Mouse (Mus musculus) erythroid progenitor cell, adult 5-6 weeks (primary cell): Measurements from ENCODE around the gene Cep104. TPM values are rescaled to one million over a fixed set of nuclear protein-coding genes. Genes with fewer than 3 reads are reported as not detected.
A peak's percentile ranks its signal among the peaks of the same experiment; 100 is the strongest.

Source experiments
- ATAC-seq: replicated peaks from 2 replicates; pipeline ENCODE4 v1.8.0; 2016; ENCODE audit warnings: moderate number of reproducible peaks, mild to moderate bottlenecking, moderate TSS enrichment, inconsistent platforms; ENCODE audit not compliant: poor library complexity, low FRiP score, severe bottlenecking
- total RNA-seq, 2 experiments: library from RNA; stranded (forward) in 1 of 2; stranded (reverse) in 1 of 2; fragments of 150-400 nt in 1 of 2; fragments of 186-747, 209-891 nt in 1 of 2; gene quantifications; 2 replicates each; pipeline versions ENCODE4 v1.2.3 to v1.2.4; 2015 to 2017; ENCODE audit warnings: low replicate concordance in 2 of 2

Gene Cep104
- total RNA-seq (2015; ENCODE audit: low replicate concordance) (5.0 and 7.9 TPM in 2 replicates), total RNA-seq (2017; ENCODE audit: low replicate concordance) (11.6 and 13.8 TPM in 2 replicates)

DNA sequence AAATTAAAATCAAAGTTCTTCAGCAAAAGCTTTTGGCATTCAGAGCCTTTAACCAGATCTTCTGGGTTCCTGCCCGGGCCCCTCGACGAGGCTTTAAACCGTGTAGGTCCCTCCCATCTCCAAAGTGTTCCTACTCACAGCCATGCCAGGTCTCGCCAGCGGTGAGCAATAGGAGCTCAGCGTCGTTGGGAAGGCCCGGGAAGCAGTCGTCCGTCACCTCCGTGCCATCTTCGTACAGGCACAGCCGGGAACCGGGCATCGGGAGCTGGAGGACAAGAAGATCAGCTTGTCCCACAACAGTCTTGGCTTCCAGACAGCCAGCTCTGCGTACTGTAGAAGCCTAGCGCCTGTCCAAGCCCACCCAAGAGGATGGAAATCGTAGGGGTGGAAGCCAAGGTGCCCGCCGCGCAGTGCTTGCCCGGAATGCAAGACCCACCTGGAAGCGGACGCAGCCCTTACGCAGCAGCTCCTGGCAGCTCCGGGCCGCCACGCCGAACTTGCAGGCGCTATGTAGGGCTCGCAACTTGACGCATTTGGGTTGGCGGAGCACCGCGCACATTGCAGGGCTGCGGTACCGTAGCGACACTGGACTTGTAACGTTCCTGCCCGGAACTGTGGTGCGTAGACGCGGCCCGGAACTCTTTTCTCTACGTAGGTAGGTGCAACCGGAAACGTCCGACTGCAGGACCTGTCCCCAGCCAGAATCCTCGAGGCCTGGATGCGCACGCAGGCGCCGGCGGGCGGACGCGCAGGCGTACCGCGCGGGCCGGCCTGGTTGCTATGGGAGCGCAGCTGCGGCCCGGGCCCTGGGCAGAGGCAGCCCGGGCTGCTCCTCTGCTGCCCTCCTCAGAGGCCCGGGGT lies at the start of gene Cep104, which contains the start of gene Dffb:
Cep104 (plus strand) TSS at position 764 of the 861 bp plus-strand sequence.
Dffb (minus strand) TSS at position 696 of the 861 bp plus-strand sequence.
- ATAC-seq = peak; percentile 94

DNA sequence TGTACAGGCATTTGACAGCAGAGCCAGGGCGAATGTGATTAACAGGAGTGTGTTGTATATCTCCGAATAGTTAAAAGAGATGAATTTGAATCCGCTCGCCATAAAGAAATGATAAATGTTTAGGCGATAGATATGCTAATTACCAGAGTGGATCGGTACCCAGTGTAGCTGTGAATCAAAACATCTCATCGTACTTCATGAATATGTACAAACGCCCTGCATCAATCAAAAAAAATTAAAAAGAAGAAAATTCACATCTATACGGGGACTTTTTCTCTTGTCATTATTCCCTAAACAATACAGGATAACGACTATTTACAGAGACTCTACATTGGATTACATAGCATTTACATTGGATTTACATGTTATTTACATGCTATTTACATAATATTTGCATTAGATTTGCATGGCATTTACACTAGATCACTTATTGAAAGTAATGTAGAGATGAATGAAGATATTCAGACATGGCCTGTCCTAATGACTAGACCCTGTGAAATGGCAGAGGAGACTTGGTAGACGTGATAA lies 46.2 kb upstream of the Cep104 start:
- no peak for ATAC-seq

DNA sequence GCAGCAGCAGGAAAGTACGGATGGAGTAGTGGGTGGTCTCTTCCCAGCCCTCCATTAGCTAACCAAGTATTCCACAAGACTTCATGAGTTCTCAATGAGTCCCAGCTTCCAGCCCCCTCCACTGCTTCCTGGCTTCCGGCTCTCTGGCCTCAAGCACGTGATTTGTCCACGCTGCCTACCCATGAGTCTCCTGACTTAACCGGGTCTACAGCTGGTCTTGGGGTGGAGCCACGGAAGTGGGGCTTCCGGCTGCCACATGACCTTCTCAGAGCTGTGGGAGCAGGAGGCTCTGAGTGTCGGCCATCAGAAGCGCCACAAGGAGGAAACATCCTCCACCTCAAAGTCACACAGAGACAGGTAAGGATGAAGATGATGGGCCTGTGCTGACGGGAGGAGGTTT lies 45.6 kb upstream of the Cep104 start:
- ATAC-seq = no peak

DNA sequence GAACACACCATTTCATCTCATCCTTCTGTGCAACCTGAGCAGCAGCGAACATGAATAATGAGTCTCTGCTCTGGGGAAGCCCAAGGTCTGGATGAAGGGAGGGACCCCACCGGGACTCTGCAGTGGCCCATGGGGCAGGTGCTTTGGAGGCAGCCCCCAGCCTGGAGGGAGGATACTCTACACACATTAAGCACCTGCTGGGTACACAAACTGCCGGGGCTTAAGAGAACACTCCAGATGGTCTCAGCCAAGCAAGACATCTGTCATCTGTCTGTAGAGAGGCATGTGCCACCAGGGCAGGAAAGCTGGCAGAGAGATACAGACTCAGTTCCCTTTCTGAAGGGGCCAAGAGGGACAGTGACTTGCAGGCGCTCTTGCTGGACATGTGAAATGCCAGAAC lies 45.1 kb upstream of the Cep104 start:
- ATAC-seq = no peak

- no peak for ATAC-seq
Measured at GRCm38 (mm10) chr4:153943243-153943642, 31.8 kb upstream of the Cep104 start.

- no peak for ATAC-seq
Measured at GRCm38 (mm10) chr4:153944261-153944660, 30.7 kb upstream of the Cep104 start.

DNA sequence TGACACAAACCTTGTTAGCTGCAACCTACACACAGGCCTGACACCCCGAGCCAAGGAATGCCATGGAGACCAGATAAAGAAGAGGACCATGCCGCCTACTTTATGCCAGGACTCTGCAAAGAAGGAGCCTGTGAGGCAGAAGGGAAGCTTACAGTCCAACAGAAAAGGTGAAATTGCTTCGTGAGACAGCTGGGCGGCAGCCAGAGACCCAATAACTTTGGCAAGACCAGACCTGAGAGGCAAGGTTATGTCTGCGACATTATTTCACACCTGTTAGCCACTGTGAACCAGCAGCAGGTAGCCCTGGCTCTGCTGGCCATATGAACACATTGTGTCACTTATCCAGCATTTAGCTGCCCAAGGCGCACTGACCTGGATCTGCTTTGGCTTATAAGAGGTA lies 29.3 kb upstream of the Cep104 start:
- no peak for ATAC-seq

GRCm38 (mm10) chr4:153950372-153950771 lies 24.6 kb upstream of the Cep104 start:
- ATAC-seq = no peak

GRCm38 (mm10) chr4:153951150-153951549 lies 23.8 kb upstream of the Cep104 start:
- no peak for ATAC-seq

DNA sequence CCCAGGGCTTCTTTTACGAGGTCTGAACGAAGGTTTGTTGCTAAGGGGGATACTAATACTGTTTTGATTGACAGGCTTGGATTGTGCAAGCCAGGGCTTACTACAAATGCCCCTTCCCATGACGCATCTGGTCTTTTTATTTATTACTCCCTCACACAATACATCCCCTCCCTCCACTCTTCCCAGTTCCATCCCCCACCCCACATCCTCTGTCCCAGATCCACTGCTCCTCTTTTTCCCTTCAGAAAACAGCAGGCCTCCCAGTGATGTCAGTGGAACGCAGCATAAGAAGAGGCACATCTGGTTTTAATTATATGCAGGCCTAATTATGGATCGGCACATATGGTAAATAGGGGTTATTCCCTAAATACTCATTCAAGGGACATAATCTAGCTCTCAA lies 23.3 kb upstream of the Cep104 start:
- no peak for ATAC-seq

DNA sequence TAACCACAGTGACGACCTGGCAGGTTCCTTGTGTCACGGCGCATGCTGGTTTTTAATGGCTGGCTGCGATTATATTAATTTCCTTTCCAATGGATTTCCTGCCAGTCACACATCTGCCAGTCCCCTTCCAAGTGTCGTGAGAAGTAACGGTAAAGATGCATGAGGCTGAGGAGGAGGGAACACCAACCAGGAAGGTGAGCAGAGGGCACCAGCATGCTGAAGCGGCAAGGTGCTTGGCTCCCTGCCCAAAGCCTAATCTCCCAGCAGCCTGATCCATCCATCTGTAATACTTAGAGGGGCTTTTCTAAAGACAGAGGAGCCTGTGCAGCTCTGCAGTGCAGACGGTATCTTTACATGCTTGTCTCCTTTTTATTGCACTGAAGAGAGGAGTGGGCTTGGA lies 19.3 kb upstream of the Cep104 start:
- ATAC-seq = no peak

GRCm38 (mm10) chr4:153956569-153957405 lies 18.2 kb upstream of the Cep104 start, which contains the start of gene A430005L14Rik:
Gene A430005L14Rik, plus strand, starts transcription at chr4:153957237.
- peak; percentile 98 for ATAC-seq

DNA sequence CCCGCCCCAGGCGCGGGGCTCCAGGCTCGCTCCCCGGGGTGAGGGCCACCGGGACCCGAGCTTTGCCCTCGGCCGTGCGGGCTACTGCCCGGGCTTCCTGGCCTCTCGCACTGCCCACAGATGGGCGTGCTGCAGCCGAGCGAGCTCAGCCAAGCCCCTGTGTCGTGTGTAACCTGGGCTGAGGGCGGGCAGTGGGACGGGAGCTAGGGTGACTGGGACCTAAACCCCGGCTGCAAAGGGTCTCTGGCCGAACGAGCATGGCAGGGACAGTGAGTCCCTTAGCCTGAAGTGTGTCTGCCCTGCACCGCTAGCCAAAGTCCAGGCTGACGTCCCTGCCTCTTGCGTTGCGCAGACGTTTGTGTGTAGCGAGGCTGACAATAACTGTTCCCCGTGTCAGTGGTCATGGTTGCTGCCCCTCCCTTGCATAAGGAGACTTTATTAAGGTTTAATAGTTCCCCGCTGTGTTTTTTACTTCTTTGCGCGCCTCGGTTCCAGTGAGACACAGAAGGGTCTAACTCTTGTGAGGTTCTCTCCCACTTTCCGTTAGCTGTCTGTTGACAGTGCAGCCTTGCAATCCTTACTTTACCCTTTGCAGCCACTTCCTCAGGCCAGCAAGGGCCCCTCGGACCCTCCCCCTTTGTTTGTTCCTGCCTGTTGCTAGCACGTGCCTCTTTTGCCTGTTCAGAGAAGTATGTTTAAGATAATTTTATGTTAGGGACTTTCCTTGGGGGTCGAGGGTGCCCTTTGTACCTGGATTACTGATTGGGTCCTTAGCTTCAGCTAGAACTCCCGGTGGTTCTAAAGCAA lies 17.3 kb upstream of the Cep104 start:
- ATAC-seq = peak; percentile 9; the same call in 1 of the 2 replicates

GRCm38 (mm10) chr4:153962631-153963030 lies 12.4 kb upstream of the Cep104 start:
- no peak for ATAC-seq

- ATAC-seq = no peak
Measured at GRCm38 (mm10) chr4:153966651-153967050, 8.3 kb upstream of the Cep104 start.

- no peak for ATAC-seq
Measured at GRCm38 (mm10) chr4:153967556-153967955, 7.4 kb upstream of the Cep104 start.

DNA sequence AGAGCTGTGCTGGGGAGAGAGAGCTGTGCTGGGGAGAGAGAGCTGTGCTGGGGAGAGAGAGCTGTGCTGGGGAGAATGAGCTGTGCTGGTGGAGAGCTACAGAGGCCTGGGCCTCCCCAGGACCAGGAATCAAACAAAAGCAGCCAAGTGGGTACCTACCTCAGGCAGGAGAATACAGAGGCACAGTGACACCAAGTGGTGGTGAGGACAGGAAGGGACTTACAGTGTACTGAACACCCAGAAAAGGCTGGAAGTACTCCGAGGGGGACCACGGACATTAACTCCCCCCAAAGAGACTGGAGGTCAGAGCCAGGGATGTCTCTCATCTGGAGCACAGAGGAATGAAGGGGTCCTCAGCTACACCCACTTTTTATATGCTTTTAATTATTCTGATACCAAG lies 6.9 kb upstream of the Cep104 start:
- no peak for ATAC-seq

GRCm38 (mm10) chr4:153975292-153975662 lies 283 bp downstream of the Cep104 start:
- ATAC-seq = peak; percentile 50; the same call in 1 of the 2 replicates

- ATAC-seq = no peak
Measured at GRCm38 (mm10) chr4:153975768-153976167, 774 bp downstream of the Cep104 start.
